Mouse (Mus musculus) megakaryocyte, adult 5-6 weeks (primary cell): ENCODE measurements around the gene Havcr1. TPM values are rescaled to one million over a fixed set of nuclear protein-coding genes. Genes with fewer than 3 reads are reported as not detected.
"Not testable (repeated sequence)": the region's sequence is repeated elsewhere in the genome, so short reads cannot be mapped to it uniquely, and the experiment has no call there.

Experiments used
- ATAC-seq: 2 replicates; pipeline ENCODE4 v1.8.0; 2016; ENCODE audit warnings: mild to moderate bottlenecking, inconsistent platforms; ENCODE audit not compliant: poor library complexity, severe bottlenecking
- total RNA-seq, 2 experiments: library from RNA; stranded (forward) in 1 of 2; stranded (reverse) in 1 of 2; fragments of 153-499, 151-499 nt in 1 of 2; fragments of 221-1000, 200-1000 nt in 1 of 2; gene quantifications; 2 replicates each; pipeline versions ENCODE4 v1.2.3 to v1.2.4; 2015 to 2017

Gene Havcr1
- total RNA-seq (2015) (3.4 and 3.5 TPM in 2 replicates), total RNA-seq (2017) (0.92 and 2.0 TPM in 2 replicates)

GRCm38 (mm10) chr11:46735076-46735475 is at the start of gene Havcr1:
Gene Havcr1, plus strand, starts transcription at chr11:46735080.
- not testable (repeated sequence) for ATAC-seq

GRCm38 (mm10) chr11:46690136-46690535 is 44.7 kb upstream of the Havcr1 start:
- no peak for ATAC-seq

GRCm38 (mm10) chr11:46695849-46696248 is 39.0 kb upstream of the Havcr1 start:
- ATAC-seq: not testable (repeated sequence)

- no peak for ATAC-seq
Measured at GRCm38 (mm10) chr11:46697433-46698277, 37.2 kb upstream of the Havcr1 start.

- no peak for ATAC-seq
Measured at GRCm38 (mm10) chr11:46698278-46698655, 36.6 kb upstream of the Havcr1 start.

GRCm38 (mm10) chr11:46698830-46699229 is 36.0 kb upstream of the Havcr1 start:
- peak; percentile 52 for ATAC-seq

GRCm38 (mm10) chr11:46706664-46707356 is 28.1 kb upstream of the Havcr1 start, which contains the start of gene Timd2:
Gene Timd2, minus strand, starts transcription at chr11:46707061.
- ATAC-seq: no peak

- ATAC-seq: no peak
Measured at GRCm38 (mm10) chr11:46731541-46732070, 3.3 kb upstream of the Havcr1 start.

- ATAC-seq: no peak
Measured at GRCm38 (mm10) chr11:46733242-46733789, 1.6 kb upstream of the Havcr1 start.

GRCm38 (mm10) chr11:46734617-46735016 is 263 bp upstream of the Havcr1 start:
- no peak for ATAC-seq

GRCm38 (mm10) chr11:46739501-46739900 is 4.6 kb downstream of the Havcr1 start:
- ATAC-seq: no peak

GRCm38 (mm10) chr11:46740886-46741285 is 6.0 kb downstream of the Havcr1 start:
- ATAC-seq: no peak

GRCm38 (mm10) chr11:46741716-46742115 is 6.8 kb downstream of the Havcr1 start:
- ATAC-seq: no peak

- ATAC-seq: no peak
Measured at GRCm38 (mm10) chr11:46747996-46748395, 13.1 kb downstream of the Havcr1 start.

GRCm38 (mm10) chr11:46753662-46754061 is 18.8 kb downstream of the Havcr1 start:
- ATAC-seq: no peak

- no peak for ATAC-seq
Measured at GRCm38 (mm10) chr11:46754669-46755068, 19.8 kb downstream of the Havcr1 start.

- ATAC-seq: not testable (repeated sequence)
Measured at GRCm38 (mm10) chr11:46755714-46756113, 20.8 kb downstream of the Havcr1 start.

- no peak for ATAC-seq
Measured at GRCm38 (mm10) chr11:46776879-46777278, 42.0 kb downstream of the Havcr1 start.

- ATAC-seq: no peak
Measured at GRCm38 (mm10) chr11:46779811-46780210, 44.9 kb downstream of the Havcr1 start.

GRCm38 (mm10) chr11:46804440-46804839 is 69.6 kb downstream of the Havcr1 start:
- no peak for ATAC-seq

- ATAC-seq: no peak
Measured at GRCm38 (mm10) chr11:46810511-46810910, 75.6 kb downstream of the Havcr1 start, which contains the start of gene Timd4. Gene Timd4, plus strand, starts transcription at chr11:46810800.
